Mouse (Mus musculus): ENCODE data around the gene Akap5. TPM values are rescaled to one million over a fixed set of nuclear protein-coding genes. Genes with fewer than 3 reads are reported as not detected.

Akap5 gene
- polyA plus RNA-seq, 1 experiment from 2014 or later: 3.0 TPM

DNA sequence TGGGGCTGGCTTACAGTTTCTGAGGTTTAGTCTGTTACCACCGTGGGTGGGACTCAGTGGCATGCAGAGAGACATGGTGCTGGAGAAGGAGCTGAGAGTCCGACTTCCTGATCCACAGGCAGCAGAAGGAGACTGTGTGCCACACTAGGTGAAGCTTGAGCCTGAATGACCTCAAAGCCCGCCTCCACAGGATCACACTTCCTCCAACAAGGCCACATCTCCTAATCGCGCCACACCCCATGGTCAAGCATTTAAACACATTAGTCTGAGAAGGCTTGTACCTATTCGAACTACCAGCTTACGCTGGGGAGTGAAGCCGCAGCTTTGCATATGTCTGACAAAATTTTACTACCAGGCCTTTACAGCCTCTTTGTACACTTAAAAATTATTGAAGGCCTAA, 19.6 kb upstream of the Akap5 start:
- Histone ChIP-seq H3K27me3 (replicated peaks; ENCODE audit: control insufficient read depth, insufficient read depth, low read length) (no peaks in the 10 kb centered on the region), H3K36me3 (ENCODE audit: control insufficient read depth, insufficient read depth, low read length) (peaks cover 21% of the 10 kb centered on the region), H3K4me1 (ENCODE audit: control insufficient read depth, insufficient read depth, low read length) (peaks cover 8% of the 10 kb centered on the region; the same call in 1 of the 2 replicates), H3K9me3 (replicated peaks; ENCODE audit: control insufficient read depth, low read length) (no peaks in the 10 kb centered on the region), H3K4me3 (ENCODE audit: low read depth, low read length) (no peak overlapping the region), H3K27ac (ENCODE audit: low read depth, low read length) (no peak overlapping the region), H3K4me2 (ENCODE audit: low read length) (no peak overlapping the region), H3K9ac (ENCODE audit: low read length) (no peak overlapping the region)
- 94% methylated on average over 8 of the region's 8 CpGs for WGBS
- ATAC-seq (no peak), DNase-seq (ENCODE audit: low spot score) (no peak)

DNA sequence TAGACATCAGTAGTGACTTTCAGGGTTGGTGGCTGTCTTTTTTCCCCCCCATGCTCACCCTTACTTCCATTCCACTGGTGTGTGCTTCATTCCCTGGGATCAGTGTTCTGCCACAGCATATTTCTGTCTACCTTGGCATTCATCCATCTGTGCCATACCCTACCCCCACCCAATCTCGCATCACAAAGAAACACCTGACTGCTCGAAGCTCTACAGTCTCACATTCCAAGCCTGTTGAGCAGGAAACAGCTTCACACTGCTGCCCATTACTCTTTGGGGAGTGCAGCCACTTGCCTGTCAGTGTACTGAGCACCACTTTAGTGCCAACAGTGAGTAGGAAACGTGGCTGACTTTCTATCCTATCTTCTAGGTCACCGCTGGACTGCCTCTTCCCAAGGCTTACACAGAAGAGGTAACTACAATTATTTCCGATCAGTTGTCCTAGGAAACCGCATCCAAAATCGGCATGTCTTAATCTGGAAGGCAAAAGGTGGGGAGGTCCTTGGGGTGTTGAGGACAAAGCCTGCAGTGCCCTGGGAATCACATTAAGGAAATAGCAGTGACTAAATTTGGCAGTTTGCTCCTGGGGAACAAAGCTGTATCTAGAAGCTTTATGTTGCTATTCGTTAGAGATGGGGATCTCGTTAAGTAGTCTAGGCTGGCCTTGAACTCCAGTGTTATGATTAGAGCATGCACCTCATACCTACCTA, 17.7 kb upstream of the Akap5 start:
- DNase-seq (ENCODE audit: low spot score): no peak
- ATAC-seq: 0 out of 2 replicates have a peak, but pooled peaks have one; percentile 29
- H3K9ac ChIP-seq (ENCODE audit: low read length): no peak overlapping the region
- no peak overlapping the region for H3K4me3 ChIP-seq (ENCODE audit: low read depth, low read length)
- H3K4me2 ChIP-seq (ENCODE audit: low read length): no peak overlapping the region
- WGBS: 52% methylated on average over 9 of the region's 9 CpGs
- peaks cover 8% of the 10 kb centered on the region; the same call in 1 of the 2 replicates for H3K4me1 ChIP-seq (ENCODE audit: control insufficient read depth, insufficient read depth, low read length)
- no peak overlapping the region for H3K27ac ChIP-seq (ENCODE audit: low read depth, low read length)
- no peaks in the 10 kb centered on the region for H3K9me3 ChIP-seq (replicated peaks; ENCODE audit: control insufficient read depth, low read length)
- H3K36me3 ChIP-seq (ENCODE audit: control insufficient read depth, insufficient read depth, low read length): peaks cover 22% of the 10 kb centered on the region
- no peaks in the 10 kb centered on the region for H3K27me3 ChIP-seq (replicated peaks; ENCODE audit: control insufficient read depth, insufficient read depth, low read length)

- peak; percentile 14 for DNase-seq (ENCODE audit: low spot score)
- peaks cover 8% of the 10 kb centered on the region; the same call in 1 of the 2 replicates for H3K4me1 ChIP-seq (ENCODE audit: control insufficient read depth, insufficient read depth, low read length)
- no peaks in the 10 kb centered on the region for H3K27me3 ChIP-seq (replicated peaks; ENCODE audit: control insufficient read depth, insufficient read depth, low read length)
- H3K9me3 ChIP-seq (replicated peaks; ENCODE audit: control insufficient read depth, low read length): no peaks in the 10 kb centered on the region
- no peak overlapping the region for H3K27ac ChIP-seq (ENCODE audit: low read depth, low read length)
- no peak overlapping the region for H3K4me3 ChIP-seq (ENCODE audit: low read depth, low read length)
- no peak overlapping the region for H3K4me2 ChIP-seq (ENCODE audit: low read length)
- no peak overlapping the region for H3K9ac ChIP-seq (ENCODE audit: low read length)
- ATAC-seq: no peak
- WGBS: 78% methylated on average over 9 of the region's 9 CpGs
- H3K36me3 ChIP-seq (ENCODE audit: control insufficient read depth, insufficient read depth, low read length): peaks cover 29% of the 10 kb centered on the region
Measured at GRCm38 (mm10) chr12:76307964-76308363, 16.7 kb upstream of the Akap5 start.

GRCm38 (mm10) chr12:76308436-76308835, 16.3 kb upstream of the Akap5 start:
- DNase-seq (ENCODE audit: low spot score) (no peak), ATAC-seq (no peak)
- H3K9ac ChIP-seq (ENCODE audit: low read length): no peak overlapping the region
- no peaks in the 10 kb centered on the region for H3K9me3 ChIP-seq (replicated peaks; ENCODE audit: control insufficient read depth, low read length)
- H3K4me2 ChIP-seq (ENCODE audit: low read length): no peak overlapping the region
- no peaks in the 10 kb centered on the region for H3K27me3 ChIP-seq (replicated peaks; ENCODE audit: control insufficient read depth, insufficient read depth, low read length)
- WGBS: 93% methylated on average over 5 of the region's 5 CpGs
- peaks cover 34% of the 10 kb centered on the region for H3K36me3 ChIP-seq (ENCODE audit: control insufficient read depth, insufficient read depth, low read length)
- no peak overlapping the region for H3K4me3 ChIP-seq (ENCODE audit: low read depth, low read length)
- H3K27ac ChIP-seq (ENCODE audit: low read depth, low read length): no peak overlapping the region
- peaks cover 8% of the 10 kb centered on the region; the same call in 1 of the 2 replicates for H3K4me1 ChIP-seq (ENCODE audit: control insufficient read depth, insufficient read depth, low read length)

DNA sequence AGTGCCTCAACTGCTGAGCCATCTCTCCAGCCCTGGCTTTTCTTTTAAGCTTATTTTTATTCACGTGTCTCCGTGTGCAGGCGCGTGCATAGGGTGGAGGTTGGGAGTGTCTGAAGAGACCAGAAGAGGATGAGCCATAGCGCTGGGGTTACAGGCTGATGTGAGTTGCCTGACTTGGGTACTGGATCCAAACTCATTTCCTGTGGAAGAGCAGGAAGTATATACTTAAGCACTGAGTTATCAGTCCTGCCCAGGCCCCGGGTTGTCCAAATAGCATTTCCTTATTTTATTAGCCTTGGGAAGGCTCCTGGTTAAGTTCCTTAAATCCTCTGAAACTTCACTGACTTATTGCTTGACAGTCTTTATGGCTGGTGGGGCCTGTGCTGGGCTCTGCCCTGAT, 14.7 kb upstream of the Akap5 start:
- WGBS: 92% methylated on average over 6 of the region's 6 CpGs
- H3K27ac ChIP-seq (ENCODE audit: low read depth, low read length): no peak overlapping the region
- no peak overlapping the region for H3K4me2 ChIP-seq (ENCODE audit: low read length)
- no peak overlapping the region for H3K4me3 ChIP-seq (ENCODE audit: low read depth, low read length)
- peaks cover 41% of the 10 kb centered on the region for H3K36me3 ChIP-seq (ENCODE audit: control insufficient read depth, insufficient read depth, low read length)
- DNase-seq (ENCODE audit: low spot score) (no peak), ATAC-seq (no peak)
- H3K9me3 ChIP-seq (replicated peaks; ENCODE audit: control insufficient read depth, low read length): no peaks in the 10 kb centered on the region
- peaks cover 8% of the 10 kb centered on the region; the same call in 1 of the 2 replicates for H3K4me1 ChIP-seq (ENCODE audit: control insufficient read depth, insufficient read depth, low read length)
- H3K9ac ChIP-seq (ENCODE audit: low read length): no peak overlapping the region
- H3K27me3 ChIP-seq (replicated peaks; ENCODE audit: control insufficient read depth, insufficient read depth, low read length): no peaks in the 10 kb centered on the region

- DNase-seq (ENCODE audit: low spot score) (no peak), ATAC-seq (no peak)
- Histone ChIP-seq H3K9ac (ENCODE audit: low read length) (no peak overlapping the region), H3K4me3 (ENCODE audit: low read depth, low read length) (no peak overlapping the region), H3K9me3 (replicated peaks; ENCODE audit: control insufficient read depth, low read length) (no peaks in the 10 kb centered on the region), H3K27ac (ENCODE audit: low read depth, low read length) (no peak overlapping the region), H3K4me2 (ENCODE audit: low read length) (no peak overlapping the region), H3K4me1 (ENCODE audit: control insufficient read depth, insufficient read depth, low read length) (peaks cover 8% of the 10 kb centered on the region; the same call in 1 of the 2 replicates), H3K36me3 (ENCODE audit: control insufficient read depth, insufficient read depth, low read length) (peaks cover 47% of the 10 kb centered on the region), H3K27me3 (replicated peaks; ENCODE audit: control insufficient read depth, insufficient read depth, low read length) (no peaks in the 10 kb centered on the region)
- WGBS: 89% methylated on average over 6 of the region's 6 CpGs
Measured at GRCm38 (mm10) chr12:76310633-76311032, 14.1 kb upstream of the Akap5 start.

DNA sequence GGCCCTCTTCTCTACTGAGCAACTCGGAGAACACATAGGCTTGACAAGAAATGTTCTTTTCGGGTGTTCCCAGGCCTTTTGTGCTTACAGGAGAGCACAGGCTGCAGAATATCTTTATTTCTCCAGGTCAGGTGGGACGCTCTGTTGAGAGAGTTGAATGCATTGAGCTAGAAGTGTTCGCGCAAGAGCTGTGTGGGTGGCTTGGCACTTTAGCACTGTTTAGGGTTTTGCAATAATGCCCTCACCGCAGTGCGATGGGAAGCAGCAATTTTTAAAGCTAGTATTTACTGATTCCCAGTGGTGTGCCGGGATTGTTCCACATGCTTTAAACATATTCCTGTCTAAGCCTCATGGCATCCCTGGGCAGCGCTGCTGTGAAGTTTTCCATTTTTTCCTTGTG, 13.5 kb upstream of the Akap5 start:
- H3K27ac ChIP-seq (ENCODE audit: low read depth, low read length): no peak overlapping the region
- ATAC-seq (no peak), DNase-seq (ENCODE audit: low spot score) (no peak)
- H3K36me3 ChIP-seq (ENCODE audit: control insufficient read depth, insufficient read depth, low read length): peaks cover 50% of the 10 kb centered on the region
- no peak overlapping the region for H3K4me2 ChIP-seq (ENCODE audit: low read length)
- H3K9ac ChIP-seq (ENCODE audit: low read length): no peak overlapping the region
- 94% methylated on average over 9 of the region's 9 CpGs for WGBS
- no peaks in the 10 kb centered on the region for H3K9me3 ChIP-seq (replicated peaks; ENCODE audit: control insufficient read depth, low read length)
- H3K27me3 ChIP-seq (replicated peaks; ENCODE audit: control insufficient read depth, insufficient read depth, low read length): no peaks in the 10 kb centered on the region
- H3K4me1 ChIP-seq (ENCODE audit: control insufficient read depth, insufficient read depth, low read length): peaks cover 8% of the 10 kb centered on the region; the same call in 1 of the 2 replicates
- no peak overlapping the region for H3K4me3 ChIP-seq (ENCODE audit: low read depth, low read length)

DNA sequence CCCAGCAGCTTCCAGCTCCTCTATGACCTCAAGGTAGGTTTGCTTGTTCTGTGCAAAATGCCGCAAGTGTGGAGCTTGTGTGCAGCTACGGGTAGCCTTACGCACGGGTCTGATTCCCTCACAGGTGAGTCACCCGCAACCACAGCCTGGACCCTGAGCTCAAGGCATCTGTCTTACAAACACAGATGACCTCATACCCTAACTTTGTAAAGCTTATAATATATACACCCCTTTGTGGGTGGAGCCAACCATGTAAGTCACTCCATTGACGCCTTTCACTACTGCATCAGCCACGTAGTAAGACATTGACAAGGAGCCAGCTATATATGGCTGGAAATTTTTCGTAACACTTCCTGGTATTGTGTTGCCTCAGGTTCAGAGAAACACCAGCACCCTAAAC, 12.7 kb upstream of the Akap5 start:
- Histone ChIP-seq H3K36me3 (ENCODE audit: control insufficient read depth, insufficient read depth, low read length) (peaks cover 47% of the 10 kb centered on the region), H3K4me2 (ENCODE audit: low read length) (no peak overlapping the region), H3K9me3 (replicated peaks; ENCODE audit: control insufficient read depth, low read length) (no peaks in the 10 kb centered on the region), H3K27ac (ENCODE audit: low read depth, low read length) (no peak overlapping the region), H3K4me3 (ENCODE audit: low read depth, low read length) (no peak overlapping the region), H3K27me3 (replicated peaks; ENCODE audit: control insufficient read depth, insufficient read depth, low read length) (no peaks in the 10 kb centered on the region), H3K9ac (ENCODE audit: low read length) (no peak overlapping the region), H3K4me1 (ENCODE audit: control insufficient read depth, insufficient read depth, low read length) (peaks cover 1% of the 10 kb centered on the region; the same call in 1 of the 2 replicates)
- DNase-seq (ENCODE audit: low spot score): no peak
- 91% methylated on average over 8 of the region's 8 CpGs for WGBS
- no peak for ATAC-seq

All from forebrain, embryonic 14.5 days (tissue).